Mouse (Mus musculus): Measurements from ENCODE around the gene Spink8.
"Not testable (repeated sequence)": the region's sequence is repeated elsewhere in the genome, so short reads cannot be mapped to it uniquely, and the experiment has no call there.

Gene Spink8

DNA sequence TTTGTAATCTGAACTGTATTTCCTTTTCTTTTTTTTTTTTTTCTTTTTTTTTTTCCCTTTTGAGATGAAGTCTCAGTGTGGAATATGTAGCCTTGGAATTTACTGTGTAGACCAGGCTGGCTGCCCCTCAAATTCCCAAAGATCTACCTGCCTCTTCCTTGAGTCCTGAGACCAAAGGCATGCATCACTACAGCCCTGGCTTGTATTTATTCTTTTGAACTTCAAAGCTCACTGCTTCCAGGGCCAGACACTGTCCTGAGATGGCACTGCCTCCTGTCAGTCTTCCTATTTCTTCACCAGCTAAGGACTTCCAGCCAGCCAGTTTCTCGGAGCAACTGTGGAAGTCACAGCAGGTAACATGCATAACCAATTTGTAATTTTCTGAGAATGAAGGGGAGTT is at the start of gene Spink8:
Gene Spink8, plus strand, starts transcription at position 301 of the 400 bp plus-strand sequence.
- no peak for DNase-seq (ENCODE audit: low spot score)

DNA sequence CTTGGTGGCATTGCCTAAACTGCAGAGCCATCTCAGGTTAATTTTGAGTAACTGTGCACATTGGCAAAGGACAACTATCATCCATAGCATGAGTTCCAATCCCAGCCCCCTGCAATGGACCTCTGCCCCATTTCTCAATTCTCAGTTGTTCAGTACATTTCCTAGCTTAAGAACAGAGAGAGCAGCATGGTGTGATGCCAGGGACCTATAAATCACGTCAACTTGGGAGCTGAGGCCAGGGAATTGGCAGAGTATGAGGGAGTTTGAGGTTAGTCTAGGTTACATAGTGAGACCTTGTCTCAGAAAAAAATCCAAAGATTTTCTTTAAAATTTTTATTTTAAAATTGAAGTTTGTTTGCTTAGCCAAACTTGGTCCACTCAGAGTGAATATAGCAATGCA is 45.2 kb upstream of the Spink8 start:
- not testable (repeated sequence) for DNase-seq (ENCODE audit: low spot score)

DNA sequence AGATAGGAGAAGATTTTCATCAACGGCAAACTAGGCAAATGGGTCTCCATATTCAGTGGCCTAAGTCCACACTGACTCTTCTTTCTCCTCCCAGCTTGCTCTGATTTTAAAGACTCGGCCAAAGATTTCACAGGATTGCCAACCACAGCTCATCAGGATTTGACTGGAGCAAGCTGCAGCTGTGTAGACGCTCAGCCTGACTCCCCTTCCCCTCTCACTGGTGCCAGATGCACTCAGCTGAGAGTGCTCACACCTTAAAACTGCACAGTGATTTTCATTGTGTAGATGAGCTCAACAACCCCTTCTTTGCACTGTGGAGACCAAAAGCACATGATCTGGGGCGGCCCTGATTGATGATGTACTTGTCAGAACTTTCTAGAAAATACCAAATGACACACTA is 21.5 kb upstream of the Spink8 start, which contains the start of gene Fbxw27:
Gene Fbxw27, minus strand, starts transcription at position 101 of the 400 bp plus-strand sequence.
- not testable (repeated sequence) for DNase-seq (ENCODE audit: low spot score)

DNA sequence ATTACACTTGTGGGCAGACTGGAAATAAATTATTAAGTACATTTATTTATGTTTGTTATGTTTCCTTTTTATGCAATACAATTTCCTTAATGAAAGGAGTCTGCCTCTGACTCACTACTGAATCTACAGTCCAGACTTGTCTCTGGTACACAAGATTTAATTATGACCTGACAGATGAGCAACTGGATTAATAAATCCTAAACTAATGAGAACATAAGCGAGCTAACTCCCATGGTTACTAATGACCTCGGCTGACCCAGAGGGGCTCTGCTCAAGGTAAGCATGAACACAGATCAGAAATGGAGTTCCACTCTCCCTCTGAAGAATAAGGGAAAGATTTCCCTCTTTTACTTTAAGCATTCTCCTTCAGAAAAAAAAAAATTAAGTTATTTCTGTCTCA is 16.9 kb upstream of the Spink8 start:
- DNase-seq (ENCODE audit: low spot score) = no peak

DNA sequence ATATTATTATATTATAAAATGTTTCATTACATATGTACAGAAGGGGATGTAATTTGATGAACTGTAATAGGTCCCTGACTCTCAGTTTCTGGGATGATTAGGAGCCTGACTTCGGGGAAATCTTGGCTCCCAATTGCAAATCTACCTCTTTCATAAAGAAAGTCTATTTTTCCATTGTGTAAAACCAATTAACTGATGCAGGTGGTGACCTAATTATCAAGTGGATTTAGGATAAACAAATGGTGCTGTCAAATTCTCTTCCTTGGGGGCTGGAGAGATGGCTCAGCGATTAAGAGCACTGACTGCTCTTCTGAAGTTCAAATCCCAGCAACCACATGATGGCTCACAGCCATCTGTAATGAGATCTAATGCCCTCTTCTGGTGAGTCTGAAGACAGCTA is 16.3 kb upstream of the Spink8 start:
- no peak for DNase-seq (ENCODE audit: low spot score)

DNA sequence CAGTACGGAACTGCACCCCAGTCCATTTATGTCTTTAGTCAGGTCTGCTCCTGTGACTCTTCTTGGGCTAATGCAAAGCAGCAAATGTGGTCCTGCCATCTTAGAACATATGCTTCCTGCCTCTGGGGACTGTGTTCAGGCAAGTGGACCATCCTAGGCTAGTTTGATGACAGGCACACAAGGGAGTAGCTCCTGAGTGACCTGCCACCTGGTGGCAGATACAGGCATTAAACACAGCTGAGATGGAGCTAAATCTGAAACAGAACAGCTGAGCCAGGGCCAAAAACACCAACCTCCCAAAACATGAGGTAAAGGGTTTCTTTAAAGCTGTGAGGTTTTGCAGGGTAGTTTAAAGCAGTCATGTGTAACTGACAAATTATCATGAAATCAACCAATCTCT is 14.0 kb upstream of the Spink8 start:
- DNase-seq (ENCODE audit: low spot score) = no peak

DNA sequence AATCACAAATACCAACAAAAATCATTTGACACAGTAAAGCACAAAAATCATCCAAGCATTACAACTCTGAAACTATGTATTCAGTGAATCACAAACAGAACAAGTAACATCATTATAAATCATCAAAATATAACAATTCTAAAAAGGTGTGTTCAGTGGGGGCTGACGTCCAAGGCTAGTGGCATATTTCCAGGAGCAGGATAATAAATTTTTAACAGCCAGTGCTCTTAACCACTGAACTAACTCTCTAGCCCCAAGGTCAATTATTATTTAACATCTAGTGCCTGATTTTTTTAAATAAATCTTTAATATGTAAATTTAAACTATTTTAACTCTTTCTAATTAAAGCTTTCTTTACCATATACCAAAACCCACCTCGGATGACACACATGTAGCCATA is 6.5 kb upstream of the Spink8 start:
- DNase-seq (ENCODE audit: low spot score) = not testable (repeated sequence)

DNA sequence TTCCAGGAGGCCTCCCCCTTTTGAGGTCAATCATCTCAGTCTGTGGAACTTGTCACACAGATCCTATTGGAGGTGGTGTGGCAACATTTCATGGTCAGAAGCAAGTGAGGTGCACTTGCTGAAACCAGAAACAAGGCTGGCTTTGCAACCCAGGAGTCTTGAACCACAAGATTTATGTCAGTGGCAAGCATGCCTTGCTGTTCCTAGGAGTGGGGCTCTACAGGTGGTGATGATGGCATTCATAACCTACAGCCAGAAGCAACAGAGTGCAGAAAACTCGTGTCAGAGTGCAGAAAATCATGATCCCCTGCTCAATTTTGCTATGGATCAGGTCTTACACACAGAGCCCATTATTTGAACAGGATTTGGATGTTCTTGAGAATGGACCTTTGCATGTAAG is 5.8 kb upstream of the Spink8 start:
- no peak for DNase-seq (ENCODE audit: low spot score)

DNA sequence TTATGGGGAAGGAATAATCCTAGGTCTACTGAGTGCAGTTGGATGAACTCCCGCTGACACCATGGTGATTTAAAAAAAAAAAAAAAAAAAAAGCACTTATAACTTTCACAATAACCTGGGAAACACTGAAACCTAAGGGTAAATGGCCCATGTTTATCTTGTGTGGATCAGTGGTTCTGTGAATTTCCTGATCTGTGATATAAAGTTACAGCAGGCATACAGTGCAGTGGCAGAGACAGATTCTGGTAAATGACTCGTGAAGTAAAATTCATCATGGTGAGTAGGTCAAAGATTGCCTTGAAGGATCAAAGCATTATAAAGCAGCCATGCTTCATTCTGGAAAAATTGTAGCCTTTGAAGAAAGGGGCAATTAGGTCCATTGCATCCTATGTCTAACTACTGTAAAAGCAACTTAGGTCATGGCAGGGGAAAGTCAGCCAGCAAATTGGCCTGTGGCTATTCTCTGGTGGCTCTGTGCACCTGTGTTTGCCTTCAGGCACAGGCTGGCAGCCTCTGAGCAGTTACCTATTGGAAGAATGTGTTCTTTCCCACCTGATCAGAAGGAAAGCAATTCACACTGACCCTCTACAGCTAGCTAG is 5.3 kb upstream of the Spink8 start:
- no peak for DNase-seq (ENCODE audit: low spot score)

DNA sequence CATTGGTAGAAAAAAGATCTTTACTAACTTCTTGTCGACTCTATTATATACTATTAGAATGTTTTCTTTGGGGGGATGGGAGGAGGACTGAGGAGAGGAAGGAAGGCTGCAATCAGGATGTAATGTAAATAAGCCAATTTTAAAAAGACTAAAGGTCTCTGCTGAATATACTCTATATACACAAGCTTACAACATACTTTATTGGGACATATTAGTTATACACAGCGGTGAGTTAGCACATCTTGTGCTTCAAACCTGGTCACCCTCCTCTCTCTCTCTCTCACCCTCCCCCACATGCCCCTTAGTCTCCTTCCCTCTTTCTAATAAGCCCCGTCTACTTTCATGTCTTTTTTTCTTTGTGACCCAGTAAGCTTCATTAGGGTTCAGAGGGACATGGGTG is 4.2 kb upstream of the Spink8 start:
- no peak for DNase-seq (ENCODE audit: low spot score)

DNA sequence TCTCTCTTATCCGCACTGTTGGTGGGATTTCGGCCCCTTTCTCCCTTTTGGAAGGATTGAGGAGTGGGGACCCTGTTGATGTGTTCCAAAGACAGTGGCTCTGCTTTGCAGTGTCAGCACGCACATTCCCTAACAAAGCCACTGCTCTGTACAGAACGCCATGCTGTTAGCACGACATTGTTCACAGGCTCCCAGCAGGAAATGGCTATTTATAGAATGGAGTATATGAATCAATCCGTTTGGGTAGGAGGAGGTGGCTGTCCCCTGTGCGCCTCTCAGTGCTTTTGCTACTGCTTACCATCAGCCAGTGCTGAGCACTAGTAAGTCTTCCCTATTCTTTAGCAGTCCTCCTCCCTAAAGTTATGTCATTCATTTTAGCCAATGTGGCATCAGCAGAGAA is 1.3 kb downstream of the Spink8 start:
- no peak for DNase-seq (ENCODE audit: low spot score)

DNA sequence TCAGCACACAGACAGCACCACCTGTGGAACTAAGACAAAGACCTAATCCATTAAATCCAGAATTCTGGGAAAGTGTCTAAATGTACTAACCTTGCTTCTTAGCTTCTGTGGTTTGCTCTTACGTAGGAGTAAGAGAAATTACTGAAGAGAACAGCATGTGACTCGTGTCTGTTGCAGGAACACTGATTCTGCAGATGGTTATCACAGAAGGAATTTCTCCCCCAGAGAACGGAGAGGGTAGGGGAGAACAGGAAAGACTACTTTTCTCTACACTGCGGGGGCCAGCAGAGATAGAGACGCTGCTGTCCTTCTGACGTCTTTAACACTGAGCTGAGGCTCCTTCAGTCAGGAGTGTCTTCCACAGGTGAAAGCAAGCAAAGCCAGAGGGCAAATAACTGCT is 4.3 kb downstream of the Spink8 start:
- DNase-seq (ENCODE audit: low spot score) = no peak

DNA sequence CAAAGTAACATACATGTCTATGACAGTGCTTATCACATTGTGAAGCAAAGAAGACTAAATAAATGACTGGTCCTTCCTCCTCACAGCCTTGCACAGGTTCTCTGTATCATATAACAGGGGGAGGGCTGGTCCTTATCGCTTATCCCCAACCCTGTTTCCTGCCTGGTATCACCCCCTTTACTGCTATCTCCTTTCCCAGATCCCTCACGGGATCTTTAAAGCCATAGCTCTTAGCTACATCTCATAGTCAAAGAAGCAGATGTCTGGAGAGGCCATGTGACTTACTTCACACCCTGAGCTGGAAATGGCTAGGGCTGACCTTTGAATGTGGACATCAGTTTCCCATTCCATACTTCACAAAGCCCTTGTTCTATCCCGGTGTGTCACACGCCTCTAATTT is 13.7 kb downstream of the Spink8 start:
- DNase-seq (ENCODE audit: low spot score) = no peak

DNA sequence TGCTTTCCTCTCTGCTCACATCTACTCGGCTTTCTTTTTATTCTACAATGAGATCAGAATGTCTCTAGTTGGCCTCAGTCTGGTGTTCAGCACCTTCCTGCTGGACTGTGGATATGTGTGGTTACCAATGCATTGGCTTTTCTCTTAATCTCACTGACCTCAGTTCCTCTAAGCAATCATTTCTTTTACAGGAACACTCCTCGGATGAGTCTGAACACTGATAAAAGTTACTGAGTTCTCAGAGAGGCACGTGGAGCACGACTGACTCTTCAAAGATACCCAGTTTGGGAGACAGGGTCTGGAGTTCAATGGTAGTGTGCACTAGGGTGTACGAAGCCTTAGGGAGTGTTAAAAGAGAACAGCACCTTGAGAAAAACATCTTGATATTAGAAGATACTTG is 14.1 kb downstream of the Spink8 start:
- no peak for DNase-seq (ENCODE audit: low spot score)

DNA sequence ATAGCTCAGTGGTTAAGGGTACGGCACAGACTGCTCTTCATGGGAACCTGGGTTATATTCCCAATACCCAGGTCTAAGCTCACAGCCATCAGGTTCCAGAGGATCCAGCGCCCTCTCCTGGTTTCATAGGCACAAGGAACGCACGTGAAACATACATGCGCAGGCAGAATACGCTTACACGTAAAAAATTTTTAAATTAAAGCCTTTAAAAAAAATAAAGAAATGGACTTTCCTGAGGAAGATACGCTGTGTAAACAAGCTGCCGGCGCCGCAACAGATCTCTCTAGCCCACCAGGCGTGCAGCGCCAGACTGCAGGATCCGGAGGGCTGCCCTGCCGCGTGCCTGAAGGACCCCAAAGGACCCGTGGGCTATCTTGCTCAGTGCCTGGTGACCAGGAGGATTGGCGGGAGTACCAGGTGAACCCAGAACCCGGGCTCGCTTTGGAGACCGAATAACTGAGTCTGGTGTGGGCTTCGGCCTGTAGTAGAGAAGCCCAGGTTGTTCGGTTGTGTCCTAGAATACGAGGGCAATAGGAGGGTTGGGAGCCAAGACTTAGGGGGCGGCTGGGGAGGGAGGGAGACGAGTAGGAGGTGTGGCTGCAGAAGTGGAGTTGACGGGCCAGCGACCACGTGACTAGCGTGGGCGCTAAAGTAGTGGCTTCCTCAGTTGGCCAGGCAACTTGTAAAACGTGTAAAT is 20.5 kb downstream of the Spink8 start, which contains the start of gene Nme6:
Gene Nme6, plus strand, starts transcription at position 359 of the 697 bp plus-strand sequence.
- DNase-seq (ENCODE audit: low spot score) = peak; percentile 65

DNA sequence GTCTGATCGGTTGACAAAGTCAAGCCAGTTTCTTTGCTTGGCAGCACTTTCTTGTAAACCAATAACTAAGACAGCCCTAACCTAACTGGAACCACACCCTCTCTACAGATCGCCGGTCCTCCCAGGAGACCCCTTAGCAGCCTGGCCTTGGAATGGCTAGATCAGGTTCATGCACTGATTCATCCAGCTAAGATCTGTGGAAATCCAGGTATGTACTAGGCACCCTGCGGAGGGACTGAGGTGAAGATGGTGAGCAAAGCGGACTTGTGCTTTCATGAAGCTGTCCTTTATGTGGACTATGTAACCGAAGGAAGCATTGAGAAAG is 21.0 kb downstream of the Spink8 start:
- no peak for DNase-seq (ENCODE audit: low spot score)

DNA sequence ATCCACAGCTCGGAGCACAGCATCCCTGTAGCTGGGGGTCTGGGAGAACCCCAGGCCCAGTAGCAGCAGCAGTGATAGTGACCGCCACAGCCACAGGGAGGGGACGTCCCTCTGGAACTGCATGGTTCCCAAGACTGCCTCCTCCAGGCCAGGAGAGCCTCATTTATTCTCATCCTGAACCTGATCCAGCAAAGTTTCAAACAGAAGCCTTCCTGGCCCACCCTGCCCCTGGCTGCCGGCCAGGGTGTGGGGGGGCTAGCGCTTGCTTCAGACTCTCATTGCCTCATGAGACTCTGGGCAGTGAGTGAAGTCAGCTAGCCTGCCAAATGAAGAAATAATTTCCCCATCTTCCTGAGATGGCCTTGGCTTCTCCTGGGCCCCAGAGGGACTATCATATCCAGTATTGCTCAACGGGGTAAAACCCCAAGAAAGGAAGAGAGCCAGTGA is 37.3 kb downstream of the Spink8 start, which contains the start of gene Camp:
Gene Camp, minus strand, starts transcription at position 306 of the 447 bp plus-strand sequence.
- DNase-seq (ENCODE audit: low spot score) = peak; percentile 47

DNA sequence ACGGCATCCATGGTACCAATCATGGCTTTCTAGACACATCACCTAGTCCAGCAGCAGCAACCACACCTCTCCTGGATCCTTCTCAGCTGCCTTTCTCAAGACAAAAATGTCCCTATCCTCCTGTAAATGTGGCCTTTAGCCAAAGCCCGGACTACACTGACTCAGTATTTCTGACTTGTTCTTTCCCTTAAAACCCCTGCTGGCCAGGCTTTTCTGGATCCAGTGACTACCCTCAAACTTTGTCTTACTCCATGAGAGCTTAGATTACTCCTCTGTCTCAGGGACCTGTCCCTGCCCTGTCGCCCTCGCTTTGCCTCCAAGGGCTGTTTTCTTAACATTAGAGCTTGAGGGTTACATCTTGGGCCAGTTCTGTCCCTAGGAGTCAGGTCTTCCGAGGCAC is 38.0 kb downstream of the Spink8 start:
- DNase-seq (ENCODE audit: low spot score) = no peak

DNA sequence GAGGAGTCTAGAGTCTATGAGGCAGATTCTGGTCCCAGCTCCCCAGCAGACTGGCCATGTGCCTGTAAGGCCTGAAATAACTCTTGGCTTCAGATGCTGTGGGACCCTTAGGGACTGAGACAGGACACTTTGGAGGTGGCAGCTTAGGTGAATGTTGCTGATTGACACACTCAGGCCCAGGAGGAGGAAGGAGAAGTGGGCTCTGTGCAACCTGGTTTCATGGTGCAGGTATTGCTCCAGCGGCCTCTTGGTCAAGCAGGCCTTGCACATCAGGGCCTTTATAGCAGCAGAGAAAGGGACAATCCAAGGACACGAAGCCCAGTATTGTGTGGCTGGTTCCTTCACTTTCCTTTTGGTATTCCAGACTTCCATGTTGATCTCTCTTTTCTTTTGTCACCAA is 42.3 kb downstream of the Spink8 start:
- DNase-seq (ENCODE audit: low spot score) = no peak

DNA sequence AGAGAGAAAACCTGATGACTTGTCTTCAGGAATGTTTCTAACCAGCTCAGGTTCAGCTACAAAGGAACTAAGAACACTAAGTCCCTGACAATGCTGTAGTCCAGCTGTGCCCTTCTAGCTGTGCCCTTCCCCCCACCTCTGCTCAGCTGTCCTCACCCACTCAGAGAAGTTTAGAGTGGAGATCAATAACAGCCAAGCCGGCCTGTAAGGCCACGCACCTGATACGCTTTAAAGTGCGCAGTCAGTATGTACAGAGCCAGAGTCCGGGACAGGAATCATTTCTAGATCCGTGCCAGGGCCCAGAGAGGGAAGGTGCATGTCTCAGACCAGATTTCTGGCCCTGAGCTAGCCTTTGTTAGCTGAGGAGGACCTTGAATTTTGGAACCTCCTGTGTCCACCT is 43.9 kb downstream of the Spink8 start:
- no peak for DNase-seq (ENCODE audit: low spot score)

DNA sequence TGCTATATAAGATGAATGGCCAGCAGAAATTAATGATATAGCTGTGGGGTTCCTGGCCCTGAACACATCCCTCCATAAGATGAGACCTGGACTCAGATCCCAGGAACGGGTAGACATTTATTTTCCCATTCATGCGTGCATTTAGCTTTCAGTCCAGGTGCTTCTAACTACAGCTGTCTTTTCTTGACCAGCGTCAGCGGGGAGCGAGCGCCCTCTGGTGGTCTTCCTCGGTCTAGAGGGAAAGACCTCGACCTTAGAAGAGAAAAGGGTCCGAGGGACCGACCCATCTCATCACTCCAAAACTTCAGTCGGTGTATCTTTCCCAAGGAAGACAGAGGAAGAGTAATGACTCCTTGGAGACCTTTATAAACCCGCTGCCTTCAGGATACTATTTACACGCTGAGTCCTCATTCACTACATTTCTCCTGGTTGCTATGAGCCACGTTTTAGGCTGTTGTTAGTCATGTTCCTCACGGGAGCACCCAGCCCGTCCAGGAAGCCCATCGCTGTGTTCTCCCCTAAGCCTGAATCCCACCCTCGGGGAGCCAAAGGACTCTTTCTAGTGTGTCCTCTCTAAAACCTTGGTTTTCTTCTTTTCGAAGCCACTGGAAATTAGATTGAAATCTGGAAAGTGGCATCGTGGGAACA is 50.4 kb downstream of the Spink8 start:
- peak; percentile 25 for DNase-seq (ENCODE audit: low spot score)

DNA sequence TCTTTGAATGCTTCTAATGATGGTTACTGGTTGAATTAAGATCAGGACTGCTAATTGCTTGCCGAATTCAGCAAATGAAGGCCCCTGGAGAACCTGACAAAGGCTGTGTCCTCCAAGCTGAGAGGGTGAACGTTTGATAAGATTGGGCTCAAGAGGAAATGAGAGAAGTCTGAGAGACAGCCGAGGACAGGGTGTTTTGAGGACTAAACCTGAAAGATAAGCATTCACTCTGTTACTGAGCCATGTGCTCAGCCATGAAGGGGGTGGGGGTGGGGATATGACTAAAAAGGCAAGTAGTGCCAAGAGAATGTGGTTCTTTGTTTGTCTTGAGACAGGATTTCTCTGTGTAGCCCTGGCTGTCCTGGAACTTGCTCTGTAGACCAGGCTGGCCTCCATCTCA is 51.0 kb downstream of the Spink8 start:
- DNase-seq (ENCODE audit: low spot score) = no peak

DNA sequence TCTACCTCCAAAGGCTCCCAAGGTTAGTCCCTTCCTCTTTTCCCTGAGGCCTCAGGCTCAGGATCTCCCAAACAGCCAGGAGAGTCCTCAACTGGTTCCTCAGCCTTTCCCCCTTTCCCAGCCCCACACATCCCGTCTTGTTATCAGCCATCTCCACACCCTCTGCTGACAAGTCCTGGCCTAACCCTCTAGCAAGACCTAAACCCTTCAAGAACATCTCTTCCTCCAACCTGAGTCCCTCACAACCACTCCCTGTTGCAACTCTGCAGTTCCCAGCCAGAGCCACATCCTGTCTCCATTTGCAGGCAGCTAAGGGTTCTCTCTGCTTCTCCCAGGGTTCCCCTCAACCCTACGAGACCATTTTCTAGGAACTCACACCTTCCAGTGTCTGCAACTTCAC is 54.1 kb downstream of the Spink8 start:
- no peak for DNase-seq (ENCODE audit: low spot score)
